Mouse (Mus musculus): Measurements from ENCODE around the gene B3gnt2. TPM values are rescaled to one million over a fixed set of nuclear protein-coding genes. Genes with fewer than 3 reads are reported as not detected.

B3gnt2 gene
- polyA plus RNA-seq, 1 experiment from 2014 or later: 2.0 TPM

GRCm38 (mm10) chr11:22865635-22866246, 5.0 kb upstream of the B3gnt2 start:
- WGBS: 86% methylated on average over 7 of the region's 7 CpGs
- no peak overlapping the region for H3K27ac ChIP-seq
- H3K9me3 ChIP-seq: no peaks in the 10 kb centered on the region
- no peaks in the 10 kb centered on the region for H3K36me3 ChIP-seq (replicated peaks)
- H3K9ac ChIP-seq: no peak overlapping the region
- peaks cover 17% of the 10 kb centered on the region for H3K27me3 ChIP-seq (replicated peaks)
- no peak overlapping the region for H3K4me2 ChIP-seq
- no peak overlapping the region for H3K4me3 ChIP-seq
- no peaks in the 10 kb centered on the region for H3K4me1 ChIP-seq
- ATAC-seq (replicated peaks): no peak

- 53% methylated on average over 8 of the region's 8 CpGs for WGBS
- Histone ChIP-seq H3K4me1 (peaks cover 10% of the 10 kb centered on the region), H3K36me3 (replicated peaks) (no peaks in the 10 kb centered on the region), H3K4me2 (no peak overlapping the region), H3K9ac (no peak overlapping the region), H3K27me3 (replicated peaks) (peaks cover 28% of the 10 kb centered on the region), H3K4me3 (no peak overlapping the region), H3K9me3 (no peaks in the 10 kb centered on the region), H3K27ac (no peak overlapping the region)
- ATAC-seq (replicated peaks): no peak
These were observed 3.7 kb upstream of the B3gnt2 start for GRCm38 (mm10) chr11:22864305-22865060.

GRCm38 (mm10) chr11:22863581-22863980, 2.8 kb upstream of the B3gnt2 start:
- no peak for ATAC-seq (replicated peaks)
- no peak overlapping the region for H3K4me3 ChIP-seq
- WGBS: 43% methylated on average over 4 of the region's 4 CpGs
- H3K36me3 ChIP-seq (replicated peaks): no peaks in the 10 kb centered on the region
- H3K27me3 ChIP-seq (replicated peaks): peaks cover 36% of the 10 kb centered on the region
- no peak overlapping the region for H3K4me2 ChIP-seq
- H3K9me3 ChIP-seq: no peaks in the 10 kb centered on the region
- H3K27ac ChIP-seq: no peak overlapping the region
- peaks cover 16% of the 10 kb centered on the region for H3K4me1 ChIP-seq
- no peak overlapping the region for H3K9ac ChIP-seq

GRCm38 (mm10) chr11:22861315-22861714, 554 bp upstream of the B3gnt2 start:
- Histone ChIP-seq H3K36me3 (replicated peaks) (no peaks in the 10 kb centered on the region), H3K9ac (no peak overlapping the region), H3K4me2 (no peak overlapping the region), H3K9me3 (no peaks in the 10 kb centered on the region), H3K27ac (no peak overlapping the region), H3K4me3 (no peak overlapping the region), H3K27me3 (replicated peaks) (peaks cover 58% of the 10 kb centered on the region), H3K4me1 (peaks cover 24% of the 10 kb centered on the region)
- no peak for ATAC-seq (replicated peaks)
- 76% methylated on average over 4 of the region's 4 CpGs for WGBS

- peak; percentile 92 for ATAC-seq (replicated peaks)
- peaks cover 24% of the 10 kb centered on the region for H3K4me1 ChIP-seq
- peak overlapping the region; percentile 74 for H3K4me3 ChIP-seq
- H3K27ac ChIP-seq: 0 out of 2 replicates have a peak overlapping the region, but pooled peaks have one; percentile 19
- H3K27me3 ChIP-seq (replicated peaks): peaks cover 58% of the 10 kb centered on the region
- H3K9me3 ChIP-seq: no peaks in the 10 kb centered on the region
- WGBS: under 1% methylated on average over 54 of the region's 55 CpGs
- no peaks in the 10 kb centered on the region for H3K36me3 ChIP-seq (replicated peaks)
- peak overlapping the region; percentile 51 for H3K9ac ChIP-seq
- peak overlapping the region; percentile 97 for H3K4me2 ChIP-seq
These were observed 977 bp downstream of the B3gnt2 start for GRCm38 (mm10) chr11:22859633-22860334.

- H3K4me2 ChIP-seq: peak overlapping the region; percentile 97
- peak overlapping the region; percentile 74 for H3K4me3 ChIP-seq
- H3K27ac ChIP-seq: no peak overlapping the region
- peak overlapping the region; percentile 51 for H3K9ac ChIP-seq
- no peak for ATAC-seq (replicated peaks)
- H3K9me3 ChIP-seq: no peaks in the 10 kb centered on the region
- peaks cover 58% of the 10 kb centered on the region for H3K27me3 ChIP-seq (replicated peaks)
- peaks cover 24% of the 10 kb centered on the region for H3K4me1 ChIP-seq
- H3K36me3 ChIP-seq (replicated peaks): no peaks in the 10 kb centered on the region
- whole genome bisulfite sequencing: under 1% methylated on average over 19 of the region's 41 CpGs
These were observed 1.5 kb downstream of the B3gnt2 start for GRCm38 (mm10) chr11:22859301-22859632.

- peaks cover 58% of the 10 kb centered on the region for H3K27me3 ChIP-seq (replicated peaks)
- WGBS: 2% methylated on average over 50 of the region's 50 CpGs
- H3K4me2 ChIP-seq: peak overlapping the region; percentile 97
- H3K9ac ChIP-seq: peak overlapping the region; percentile 51
- no peaks in the 10 kb centered on the region for H3K9me3 ChIP-seq
- H3K4me1 ChIP-seq: peaks cover 24% of the 10 kb centered on the region
- peak; percentile 46; the same call in 1 of the 2 replicates for ATAC-seq (replicated peaks)
- H3K4me3 ChIP-seq: peak overlapping the region; percentile 74
- H3K36me3 ChIP-seq (replicated peaks): no peaks in the 10 kb centered on the region
- no peak overlapping the region for H3K27ac ChIP-seq
These were observed 2.1 kb downstream of the B3gnt2 start for GRCm38 (mm10) chr11:22858441-22859300.

GRCm38 (mm10) chr11:22857705-22858440, 2.9 kb downstream of the B3gnt2 start:
- WGBS: 16% methylated on average over 25 of the region's 25 CpGs
- H3K9ac ChIP-seq: no peak overlapping the region
- H3K4me2 ChIP-seq: peak overlapping the region; percentile 97
- H3K27me3 ChIP-seq (replicated peaks): peaks cover 55% of the 10 kb centered on the region
- ATAC-seq (replicated peaks): no peak
- H3K36me3 ChIP-seq (replicated peaks): no peaks in the 10 kb centered on the region
- peak overlapping the region; percentile 74 for H3K4me3 ChIP-seq
- no peaks in the 10 kb centered on the region for H3K9me3 ChIP-seq
- H3K4me1 ChIP-seq: peaks cover 24% of the 10 kb centered on the region
- no peak overlapping the region for H3K27ac ChIP-seq

GRCm38 (mm10) chr11:22857106-22857704, 3.6 kb downstream of the B3gnt2 start:
- H3K4me1 ChIP-seq: peaks cover 24% of the 10 kb centered on the region
- H3K36me3 ChIP-seq (replicated peaks): no peaks in the 10 kb centered on the region
- ATAC-seq (replicated peaks): no peak
- WGBS: 77% methylated on average over 5 of the region's 5 CpGs
- H3K4me2 ChIP-seq: no peak overlapping the region
- H3K27me3 ChIP-seq (replicated peaks): peaks cover 52% of the 10 kb centered on the region
- H3K9me3 ChIP-seq: no peaks in the 10 kb centered on the region
- no peak overlapping the region for H3K4me3 ChIP-seq
- no peak overlapping the region for H3K27ac ChIP-seq
- H3K9ac ChIP-seq: no peak overlapping the region

GRCm38 (mm10) chr11:22856371-22856965, 4.3 kb downstream of the B3gnt2 start:
- Histone ChIP-seq H3K4me3 (no peak overlapping the region), H3K9me3 (no peaks in the 10 kb centered on the region), H3K27ac (no peak overlapping the region), H3K27me3 (replicated peaks) (peaks cover 46% of the 10 kb centered on the region), H3K4me1 (peaks cover 24% of the 10 kb centered on the region), H3K4me2 (no peak overlapping the region), H3K9ac (no peak overlapping the region), H3K36me3 (replicated peaks) (no peaks in the 10 kb centered on the region)
- WGBS: 83% methylated on average over 3 of the region's 3 CpGs
- ATAC-seq (replicated peaks): no peak

- H3K9ac ChIP-seq: no peak overlapping the region
- H3K36me3 ChIP-seq (replicated peaks): no peaks in the 10 kb centered on the region
- no peak overlapping the region for H3K4me2 ChIP-seq
- H3K27me3 ChIP-seq (replicated peaks): peaks cover 31% of the 10 kb centered on the region
- ATAC-seq (replicated peaks): no peak
- WGBS: 90% methylated on average over 4 of the region's 4 CpGs
- peaks cover 14% of the 10 kb centered on the region for H3K4me1 ChIP-seq
- H3K4me3 ChIP-seq: no peak overlapping the region
- no peak overlapping the region for H3K27ac ChIP-seq
- H3K9me3 ChIP-seq: no peaks in the 10 kb centered on the region
These were observed 6.2 kb downstream of the B3gnt2 start for GRCm38 (mm10) chr11:22854571-22854970.
